Mouse (Mus musculus) cerebellum, adult 2 months (tissue): ENCODE results near the gene Hoxa4. TPM values are rescaled to one million over a fixed set of nuclear protein-coding genes. Genes with fewer than 3 reads are reported as not detected.

Source experiments
- DNase-seq, 2 experiments: peaks; one replicate each; pipeline ENCODE4 v3.0.0; 2021
- H3K27ac ChIP-seq: fragments of 200-500 bp; 2 replicates; pipeline ENCODE4 v1.5.1; 2012; ENCODE audit warnings: low read length, control low read depth, inconsistent platforms; ENCODE audit not compliant: insufficient read depth
- H3K27me3 ChIP-seq: fragments of 200-500 bp; 2 replicates; pipeline ENCODE4 v1.6.1; 2012; ENCODE audit warnings: inconsistent platforms, mild to moderate bottlenecking, low read length, moderate library complexity; ENCODE audit not compliant: control insufficient read depth, insufficient read depth
- H3K4me1 ChIP-seq: fragments of 200-500 bp; 2 replicates; pipeline ENCODE4 v1.6.1; 2011; ENCODE audit warnings: low read length; ENCODE audit not compliant: control insufficient read depth, insufficient read depth
- H3K4me3 ChIP-seq: fragments of 200-500 bp; replicated peaks from 2 replicates; pipeline ENCODE3; 2011; ENCODE audit warnings: mild to moderate bottlenecking, low read depth, low read length, control low read depth; ENCODE audit not compliant: insufficient read depth
- CTCF ChIP-seq: fragments of 200-500 bp; IDR thresholded peaks from 2 replicates; pipeline ENCODE4 v1.5.1; 2011; ENCODE audit warnings: low read depth, mild to moderate bottlenecking, control low read depth, low read length, moderate library complexity, borderline replicate concordance; ENCODE audit not compliant: insufficient read depth
- POLR2A ChIP-seq: fragments of 200-500 bp; IDR thresholded peaks from 2 replicates; pipeline ENCODE4 v1.6.1; 2011; ENCODE audit warnings: low read length, control low read depth, borderline replicate concordance; ENCODE audit not compliant: insufficient read depth
- WGBS: fragments of 180-500 bp; shearing (Covaris S2); methylation state at CpG from one replicate; pipeline ENCODE4 v1.1.7; 2018; 5-methylcytosine and 5-hydroxymethylcytosine counted together
- polyA plus RNA-seq: library from polyadenylated mRNA; depleted of rRNA; stranded (reverse); fragments of >200 nt; gene quantifications from 2 replicates; pipeline ENCODE4 v1.2.3, GENCODE M21; 2012

The Hoxa4 gene
- polyA plus RNA-seq, 1 experiment: 5.1 TPM

DNA sequence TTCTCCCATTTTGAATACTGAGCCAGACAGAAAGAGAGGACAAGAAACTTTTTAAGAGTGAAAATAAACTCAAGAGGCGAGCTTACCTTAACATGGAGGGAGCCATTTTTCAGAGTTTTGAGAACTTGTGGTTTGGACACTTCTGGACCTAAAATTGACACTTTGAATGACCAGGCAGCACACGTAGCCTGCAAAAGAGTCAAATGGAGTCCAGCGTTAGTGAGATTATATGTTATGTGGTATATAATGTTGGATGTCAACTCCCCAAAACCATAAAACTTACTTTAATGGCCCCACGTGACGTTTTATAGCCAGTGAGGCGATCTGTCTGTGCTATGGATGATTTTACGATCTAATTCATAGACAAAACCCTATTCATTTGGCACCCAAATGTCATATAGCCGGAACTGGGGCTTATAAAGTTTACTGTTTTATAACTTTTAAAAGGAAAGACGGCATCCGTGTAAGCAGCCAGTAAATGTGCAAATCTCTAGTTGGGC lies 9.2 kb upstream of the Hoxa4 start:
- no peak overlapping the region for H3K4me3 ChIP-seq
- WGBS: 12% methylated on average over 10 of the region's 10 CpGs
- peaks cover 17% of the 10 kb centered on the region for H3K27me3 ChIP-seq
- no peaks in the 10 kb centered on the region for H3K4me1 ChIP-seq
- DNase-seq: no peak
- no peak overlapping the region for H3K27ac ChIP-seq
- TF ChIP-seq POLR2A (no peak), CTCF (no peak)

DNA sequence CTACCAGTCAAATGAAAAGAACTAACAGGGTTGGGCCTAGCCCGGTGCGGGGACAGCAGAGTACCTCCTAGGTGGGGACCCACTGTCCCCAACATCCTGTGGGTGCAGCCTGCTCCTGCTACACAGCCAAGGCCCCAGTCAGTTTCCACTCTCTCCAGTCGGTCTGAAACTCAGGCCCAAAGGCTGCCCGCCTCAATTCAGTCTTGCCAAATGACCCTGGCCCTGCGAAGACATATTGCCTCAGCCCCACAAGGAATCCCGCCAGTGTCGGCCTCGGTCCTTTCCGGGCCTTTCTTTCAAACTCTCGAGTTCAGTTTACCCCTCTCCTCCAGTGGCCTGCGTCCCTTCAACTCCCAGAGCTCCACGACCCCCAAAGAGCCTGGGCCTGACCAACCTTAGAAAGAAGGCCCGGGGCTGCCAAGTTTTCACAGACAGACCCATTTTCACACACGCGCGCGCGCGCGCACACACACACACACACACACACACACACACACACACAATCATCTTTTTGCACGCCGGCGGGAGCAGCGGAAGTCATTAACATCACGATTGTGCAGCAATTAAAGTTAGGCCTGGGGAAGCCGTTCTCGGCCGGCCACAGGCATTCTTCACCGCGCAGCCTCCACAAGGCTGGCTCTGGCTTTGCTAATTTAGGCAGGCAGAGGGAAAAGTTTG lies 8.7 kb upstream of the Hoxa4 start:
- no peak overlapping the region for H3K4me3 ChIP-seq
- WGBS: 5% methylated on average over 30 of the region's 30 CpGs

GRCm38 (mm10) chr6:52197271-52197670 lies 5.7 kb upstream of the Hoxa4 start:
- H3K27me3 ChIP-seq: peaks cover 8% of the 10 kb centered on the region; the same call in 1 of the 2 replicates
- H3K4me1 ChIP-seq: no peaks in the 10 kb centered on the region

More for the DNA sequence above, 8.7 kb upstream of the Hoxa4 start:
- TF ChIP-seq CTCF: no peak
- TF ChIP-seq POLR2A: no peak
- H3K4me1 ChIP-seq: no peaks in the 10 kb centered on the region
- H3K27ac ChIP-seq: no peak overlapping the region
- DNase-seq: no peak
- H3K27me3 ChIP-seq: peaks cover 16% of the 10 kb centered on the region

GRCm38 (mm10) chr6:52196811-52197210 lies 5.3 kb upstream of the Hoxa4 start:
- Histone ChIP-seq H3K27me3 (peaks cover 9% of the 10 kb centered on the region; the same call in 1 of the 2 replicates), H3K27ac (no peak overlapping the region)
- DNase-seq: no peak

More at GRCm38 (mm10) chr6:52197271-52197670, 5.7 kb upstream of the Hoxa4 start:
- no peak overlapping the region for H3K27ac ChIP-seq
- TF ChIP-seq CTCF: 0 out of 2 replicates have a peak, but pooled peaks have one; percentile 16
- TF ChIP-seq POLR2A: no peak
- no peak for DNase-seq
- H3K4me3 ChIP-seq: no peak overlapping the region
- WGBS: 2% methylated on average over 10 of the region's 10 CpGs

GRCm38 (mm10) chr6:52194690-52195089 lies 3.1 kb upstream of the Hoxa4 start:
- Histone ChIP-seq H3K4me3 (no peak overlapping the region), H3K4me1 (no peaks in the 10 kb centered on the region), H3K27me3 (peaks cover 18% of the 10 kb centered on the region; the same call in 1 of the 2 replicates), H3K27ac (no peak overlapping the region)
- TF ChIP-seq CTCF (no peak), POLR2A (no peak)
- DNase-seq: no peak
- WGBS: 8% methylated on average over 10 of the region's 10 CpGs

More at GRCm38 (mm10) chr6:52196811-52197210, 5.3 kb upstream of the Hoxa4 start:
- Histone ChIP-seq H3K4me3 (no peak overlapping the region), H3K4me1 (no peaks in the 10 kb centered on the region)
- 6% methylated on average over 9 of the region's 9 CpGs for WGBS
- TF ChIP-seq POLR2A (no peak), CTCF (no peak)

DNA sequence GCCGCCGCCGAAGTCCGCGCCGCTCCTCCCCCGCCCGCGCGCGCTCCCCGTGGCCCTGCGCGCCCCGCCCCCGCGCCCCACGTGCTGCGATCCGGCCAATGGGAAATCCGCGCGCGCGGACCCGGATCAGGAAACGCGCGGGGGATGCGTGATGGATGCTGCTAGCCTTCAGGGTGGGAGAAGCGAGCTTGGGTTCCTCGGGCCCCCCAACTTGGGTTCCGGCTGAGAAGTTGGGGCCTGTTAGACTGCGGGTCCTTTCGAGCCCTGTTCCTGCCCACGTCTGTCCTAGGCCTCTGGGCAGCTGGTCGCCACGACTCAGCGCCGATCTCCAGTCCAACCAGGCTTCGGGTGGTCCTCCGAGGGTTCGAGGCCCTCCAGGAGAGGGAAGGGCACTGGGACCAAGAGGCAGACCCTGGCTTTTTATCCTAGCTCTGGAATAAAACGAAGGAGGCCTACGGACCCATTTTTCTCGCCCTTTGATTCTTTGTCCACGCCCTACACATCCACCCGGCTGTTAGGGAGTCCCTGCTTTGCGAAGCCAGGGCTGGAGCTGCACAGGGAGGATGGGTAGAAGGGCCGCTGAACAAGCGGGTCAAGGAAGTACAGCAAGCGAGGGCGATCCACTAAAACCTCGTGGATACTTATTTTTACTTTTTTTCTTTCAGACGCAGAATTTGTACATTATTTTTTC lies 452 bp upstream of the Hoxa4 start:
- TF ChIP-seq CTCF: no peak
- no peak for TF ChIP-seq POLR2A
- Histone ChIP-seq H3K27ac (no peak overlapping the region), H3K4me1 (no peaks in the 10 kb centered on the region), H3K27me3 (peaks cover 17% of the 10 kb centered on the region; the same call in 1 of the 2 replicates), H3K4me3 (no peak overlapping the region)
- WGBS: 2% methylated on average over 49 of the region's 55 CpGs
- peak in 1 of 2 experiments; percentile 12 for DNase-seq

DNA sequence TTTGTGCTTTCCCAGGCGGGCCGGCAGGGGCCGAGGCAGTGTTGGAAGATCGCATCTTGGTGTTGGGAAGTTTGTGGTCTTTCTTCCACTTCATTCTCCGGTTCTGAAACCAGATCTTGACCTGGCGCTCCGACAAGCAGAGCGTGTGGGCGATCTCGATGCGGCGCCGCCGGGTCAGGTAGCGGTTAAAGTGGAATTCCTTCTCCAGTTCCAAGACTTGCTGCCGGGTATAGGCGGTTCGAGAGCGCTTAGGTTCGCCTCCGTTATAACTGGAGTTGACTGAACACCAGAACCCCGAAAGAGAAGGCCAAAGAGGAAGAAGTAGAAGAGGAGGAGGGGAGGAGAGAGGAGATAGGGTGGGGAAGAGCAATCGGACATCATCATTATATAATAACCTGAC lies 1.1 kb downstream of the Hoxa4 start:
- DNase-seq: no peak
- no peak overlapping the region for H3K4me3 ChIP-seq
- TF ChIP-seq POLR2A (no peak), CTCF (no peak)
- H3K27me3 ChIP-seq: peaks cover 18% of the 10 kb centered on the region; the same call in 1 of the 2 replicates
- H3K27ac ChIP-seq: no peak overlapping the region
- 3% methylated on average over 23 of the region's 23 CpGs for WGBS
- no peaks in the 10 kb centered on the region for H3K4me1 ChIP-seq
